ENCODE assay signal across 8 mouse cellular contexts in the genomic region with DNA sequence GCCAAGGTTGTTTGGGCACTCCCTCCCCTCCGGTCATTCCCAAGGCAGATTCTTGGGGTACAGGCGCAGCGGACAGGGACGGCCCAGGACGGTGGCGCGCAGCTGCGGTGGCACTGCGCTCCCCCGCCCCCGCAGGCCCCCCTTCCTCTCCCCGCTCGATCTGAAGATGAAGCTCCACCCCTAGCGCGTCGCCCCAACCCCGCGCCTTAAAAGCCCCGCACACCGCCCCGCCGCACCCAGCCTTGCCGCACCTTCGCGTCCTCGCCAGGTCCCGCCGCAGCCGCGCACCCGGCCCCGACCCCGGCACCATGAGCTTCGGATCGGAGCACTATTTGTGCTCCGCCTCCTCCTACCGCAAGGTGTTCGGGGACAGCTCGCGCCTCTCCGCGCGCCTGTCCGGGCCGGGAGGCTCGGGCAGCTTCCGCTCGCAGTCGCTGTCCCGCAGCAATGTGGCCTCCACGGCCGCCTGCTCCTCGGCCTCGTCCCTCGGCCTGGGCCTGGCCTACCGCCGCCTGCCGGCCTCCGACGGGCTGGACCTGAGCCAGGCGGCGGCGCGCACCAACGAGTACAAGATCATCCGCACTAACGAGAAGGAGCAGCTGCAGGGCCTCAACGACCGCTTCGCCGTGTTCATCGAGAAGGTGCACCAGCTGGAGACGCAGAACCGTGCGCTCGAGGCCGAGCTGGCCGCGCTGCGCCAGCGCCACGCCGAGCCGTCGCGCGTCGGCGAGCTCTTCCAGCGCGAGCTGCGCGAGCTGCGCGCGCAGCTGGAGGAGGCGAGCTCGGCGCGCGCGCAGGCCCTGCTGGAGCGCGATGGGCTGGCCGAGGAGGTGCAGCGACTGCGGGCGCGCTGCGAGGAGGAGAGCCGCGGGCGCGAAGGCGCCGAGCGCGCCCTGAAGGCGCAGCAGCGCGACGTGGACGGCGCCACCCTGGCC. TPM values are rescaled to one million over a fixed set of nuclear protein-coding genes. Genes with fewer than 3 reads are reported as not detected.
DNase-seq lines count a peak whose midpoint lies in the region; ATAC-seq and TF ChIP-seq lines count a peak whose summit lies in the region.

A gene (plus strand): TSS at position 252 of the 935 bp plus-strand sequence.
A gene (minus strand): TSS at position 707 of the 935 bp plus-strand sequence.

- no peak for DNase-seq in ES-E14 (ENCODE audit: low read depth, low spot score)
- DNase-seq in adrenal gland, postnatal 10 days: peak; percentile 70
- DNase-seq in embryo, embryonic 9.5 days (ENCODE audit: extremely low spot score): peak; percentile 54
- DNase-seq in heart, postnatal 14 days: peak; percentile 48 to 60
- peak; percentile 70 to 73 for DNase-seq in layer of hippocampus, postnatal 25 days (ENCODE audit: extremely low spot score in 1 of 2, low spot score in 1 of 2)
- DNase-seq in lung, postnatal 4 days: peak; percentile 29 to 65
- DNase-seq in right cerebral cortex, postnatal 25 days: peak; percentile 86

- no peak for ATAC-seq in monocyte, adult 5-6 weeks (replicated peaks; ENCODE audit: insufficient number of reproducible peaks, low FRiP score, low TSS enrichment, poor library complexity, severe bottlenecking)

- no peaks in the 10 kb centered on the region for H3K36me3 ChIP-seq in ES-E14 (ENCODE audit: control insufficient read depth, insufficient read depth, low read length, poor library complexity, severe bottlenecking)

- peak within 1 kb of the TSS; percentile 41 for H3K27ac ChIP-seq in ES-E14 (ENCODE audit: insufficient read depth, low read depth, low read length, poor library complexity, severe bottlenecking)

- in situ Hi-C loops in ES-E14 (cut with MboI; ENCODE audit: low sequenced_read_pairs in 2 of 2, unreplicated experiment in 2 of 2): no loop called here

- H3K9me3 ChIP-seq in ES-E14 (ENCODE audit: control insufficient read depth, insufficient read depth, low read depth, low read length): no peaks in the 10 kb centered on the region

- H3K4me3 ChIP-seq in ES-E14 (ENCODE audit: insufficient read depth in 1 of 2, low read depth in 1 of 2, low read length in 2 of 2, poor library complexity in 1 of 2, severe bottlenecking in 1 of 2): peak within 1 kb of the TSS; percentile 83 to 93

- intact Hi-C loops in heart, postnatal 14 days (cut with DNase I): no loop called here

- H3K9ac ChIP-seq in ES-E14 (ENCODE audit: insufficient read depth, low read depth, low read length, poor library complexity, severe bottlenecking): peak within 1 kb of the TSS; percentile 92

- H3K4me1 ChIP-seq in ES-E14 (ENCODE audit: control insufficient read depth in 2 of 2, insufficient read depth in 2 of 2, low read length in 2 of 2, poor library complexity in 1 of 2): peaks cover 4 to 10% of the 10 kb centered on the region in 2 experiments

TF ChIP-seq in ES-E14, 5 proteins besides CTCF, POLR2A, EP300 and RAD21:
- TF ChIP-seq CHD2 (IDR thresholded peaks at IDR 0.05; ENCODE audit: low read depth, low read length) (no peak), HCFC1 (IDR thresholded peaks at IDR 0.05; ENCODE audit: borderline replicate concordance, insufficient read depth, low read length) (no peak), MAFK (IDR thresholded peaks at IDR 0.05; ENCODE audit: insufficient read depth, low read depth, low read length) (no peak), ZC3H11A (IDR thresholded peaks at IDR 0.05; ENCODE audit: borderline replicate concordance, low read depth, low read length) (no peak), ZNF384 (IDR thresholded peaks at IDR 0.05; ENCODE audit: low read depth, low read length) (no peak)

RNA-seq across cellular contexts. Expression of the first gene that starts in this region (rescaled TPM):
- total RNA-seq in ES-E14 (2012; rRNA removed): 9.8 and 18.4 TPM in 2 replicates
- total RNA-seq in adrenal gland, postnatal 10 days (2021): 10 to 100 TPM in 1 of 2 experiments, 1 to 10 TPM in 1; 7.6 to 12.2 TPM
- not detected for total RNA-seq in heart, postnatal 14 days (2021)
- total RNA-seq in layer of hippocampus, postnatal 25 days (2021): 100 to 1,000 TPM; 178 to 189 TPM
- not detected in 3 replicates for total RNA-seq in monocyte, adult 5-6 weeks (2017)

RNA-seq across cellular contexts. Expression of the second gene that starts in this region (rescaled TPM):
- 26.9 and 27.0 TPM in 2 replicates for total RNA-seq in ES-E14 (2012; rRNA removed)
- total RNA-seq in adrenal gland, postnatal 10 days (2021): 10 to 100 TPM; 73.1 to 77.3 TPM
- total RNA-seq in heart, postnatal 14 days (2021): 10 to 100 TPM; 64.9 to 75.1 TPM
- total RNA-seq in layer of hippocampus, postnatal 25 days (2021): 10 to 100 TPM; 70.7 to 71.1 TPM
- total RNA-seq in monocyte, adult 5-6 weeks (2017): 45.4 to 63.8 TPM (median 58.6 TPM) in 3 replicates
